Comparison of ENCODE assay signal across 25 mouse cellular contexts in the genomic region with DNA sequence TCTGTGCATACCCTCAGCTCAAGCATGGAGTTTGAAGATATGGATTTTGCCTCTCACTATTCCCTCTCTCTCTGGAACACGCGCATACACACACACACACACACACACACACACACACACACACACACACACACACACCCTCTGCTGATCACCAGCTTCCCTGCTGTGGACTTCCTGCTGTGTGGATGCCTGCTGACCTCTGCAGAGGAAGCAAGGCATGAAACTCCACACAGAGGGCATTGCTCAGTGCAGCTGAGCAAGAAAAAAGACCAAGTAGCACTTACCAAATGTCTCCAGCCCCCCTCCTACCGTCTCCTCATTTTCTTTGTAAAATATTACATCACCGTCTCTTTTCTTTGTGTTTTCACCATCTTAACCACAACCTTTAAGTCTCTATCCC.
DNase-seq lines count a peak whose midpoint lies in the region; ATAC-seq and TF ChIP-seq lines count a peak whose summit lies in the region.
"Had no signal": no experiment of that assay in that cellular context is flagged by ENCODE, and none has a peak within 500 bp of the region (broad histone marks: within the 10 kb centered on the region; RNA-seq: fewer than 3 reads in every experiment).

No protein-coding gene starts in this region.

- H3K27ac ChIP-seq in forebrain, embryonic 10.5 days = peak overlapping the region; percentile 12; the same call in 1 of the 2 replicates
- H3K27ac ChIP-seq in forebrain, embryonic 12.5 days = no peak overlapping the region
- H3K27ac ChIP-seq in lung, postnatal 0 days (ENCODE audit: low read length) = no peak overlapping the region
- H3K27ac ChIP-seq: embryonic facial prominence, embryonic 13.5 days; liver, embryonic 15.5 days; lung, embryonic 15.5 days; midbrain, embryonic 12.5 days; neural tube, embryonic 13.5 days had no signal

- no peaks in the 10 kb centered on the region for H3K36me3 ChIP-seq in forebrain, embryonic 10.5 days (replicated peaks)
- no peaks in the 10 kb centered on the region for H3K36me3 ChIP-seq in forebrain, embryonic 12.5 days (replicated peaks)
- H3K36me3 ChIP-seq in lung, postnatal 0 days (ENCODE audit: insufficient read depth, low read length) = no peaks in the 10 kb centered on the region
- H3K36me3 ChIP-seq: embryonic facial prominence, embryonic 13.5 days; G1E; limb, embryonic 15.5 days; liver, embryonic 15.5 days; lung, embryonic 15.5 days; midbrain, embryonic 12.5 days; neural tube, embryonic 13.5 days had no signal

- no peak overlapping the region for H3K4me3 ChIP-seq in forebrain, embryonic 10.5 days
- H3K4me3 ChIP-seq in forebrain, embryonic 12.5 days (replicated peaks) = no peak overlapping the region
- no peak overlapping the region for H3K4me3 ChIP-seq in lung, postnatal 0 days (ENCODE audit: low read depth, low read length)
- H3K4me3 ChIP-seq: embryonic facial prominence, embryonic 13.5 days; erythroblast, embryonic 14.5 days; limb, embryonic 15.5 days; liver, embryonic 15.5 days; lung, embryonic 15.5 days; midbrain, embryonic 12.5 days; neural tube, embryonic 13.5 days had no signal

- 0 out of 2 replicates have a peak, but pooled peaks cover 2% of the 10 kb centered on the region for H3K4me1 ChIP-seq in forebrain, embryonic 10.5 days
- H3K4me1 ChIP-seq in forebrain, embryonic 12.5 days = no peaks in the 10 kb centered on the region
- H3K4me1 ChIP-seq in lung, postnatal 0 days (ENCODE audit: insufficient read depth, low read depth, low read length) = no peaks in the 10 kb centered on the region
- H3K4me1 ChIP-seq: liver, embryonic 15.5 days; midbrain, embryonic 12.5 days had no signal

- no peak overlapping the region for H3K9ac ChIP-seq in forebrain, embryonic 12.5 days
- H3K9ac ChIP-seq in lung, postnatal 0 days (replicated peaks; ENCODE audit: low read depth) = no peak overlapping the region
- H3K9ac ChIP-seq: embryonic facial prominence, embryonic 13.5 days; limb, embryonic 15.5 days; liver, embryonic 15.5 days; lung, embryonic 15.5 days; midbrain, embryonic 12.5 days; neural tube, embryonic 13.5 days had no signal

- 72% methylated on average over 4 of the region's 4 CpGs for WGBS in forebrain, embryonic 10.5 days
- 61% methylated on average over 4 of the region's 4 CpGs for WGBS in forebrain, embryonic 12.5 days
- 59% methylated on average over 4 of the region's 4 CpGs for WGBS in lung, postnatal 0 days

- no peak overlapping the region for H3K4me2 ChIP-seq in forebrain, embryonic 12.5 days
- no peak overlapping the region for H3K4me2 ChIP-seq in lung, postnatal 0 days (replicated peaks; ENCODE audit: low read depth, low read length)
- H3K4me2 ChIP-seq: embryonic facial prominence, embryonic 13.5 days; heart, embryonic 11.5 days; limb, embryonic 15.5 days; liver, embryonic 15.5 days; lung, embryonic 15.5 days; midbrain, embryonic 12.5 days; neural tube, embryonic 13.5 days had no signal

- no peaks in the 10 kb centered on the region for H3K27me3 ChIP-seq in forebrain, embryonic 10.5 days (ENCODE audit: poor library complexity, severe bottlenecking)
- H3K27me3 ChIP-seq in forebrain, embryonic 12.5 days = no peaks in the 10 kb centered on the region
- H3K27me3 ChIP-seq in lung, postnatal 0 days (replicated peaks; ENCODE audit: insufficient read depth, low read length) = no peaks in the 10 kb centered on the region
- H3K27me3 ChIP-seq: embryonic facial prominence, embryonic 13.5 days; limb, embryonic 15.5 days; liver, embryonic 15.5 days; lung, embryonic 15.5 days; midbrain, embryonic 12.5 days; neural tube, embryonic 13.5 days; Patski had no signal

- no peaks in the 10 kb centered on the region for H3K9me3 ChIP-seq in forebrain, embryonic 10.5 days
- H3K9me3 ChIP-seq in forebrain, embryonic 12.5 days = no peaks in the 10 kb centered on the region
- no peaks in the 10 kb centered on the region for H3K9me3 ChIP-seq in lung, postnatal 0 days (ENCODE audit: low read length)
- H3K9me3 ChIP-seq: embryonic facial prominence, embryonic 13.5 days; limb, embryonic 15.5 days; liver, embryonic 15.5 days; lung, embryonic 15.5 days; midbrain, embryonic 12.5 days; neural tube, embryonic 13.5 days had no signal

- no peak for TF ChIP-seq CTCF in lung, postnatal 0 days (IDR thresholded peaks at IDR 0.05)

- TF ChIP-seq EP300 in lung, postnatal 0 days (IDR thresholded peaks at IDR 0.05) = no peak

- ATAC-seq in forebrain, embryonic 12.5 days (ENCODE audit: low FRiP score) = no peak
- peak; percentile 92 for ATAC-seq in megakaryocyte progenitor cell, adult 5-6 weeks (replicated peaks; ENCODE audit: poor library complexity)
- ATAC-seq in lung, postnatal 0 days = no peak
- ATAC-seq: forebrain, embryonic 14.5 days; Patski had no signal

- no peak for DNase-seq in forebrain, embryonic 10.5 days (ENCODE audit: extremely low spot score, low spot score)
- peak; percentile 20 for DNase-seq in layer of hippocampus, adult 11-12 months (ENCODE audit: low spot score)
- DNase-seq in layer of hippocampus, adult 9-10 months (ENCODE audit: low spot score) = no peak
- DNase-seq in ZHBTc4 (ENCODE audit: low read depth, low spot score) = peak; percentile 6
- DNase-seq in adrenal gland, postnatal 4 days (ENCODE audit: low spot score in 2 of 2) = no peak
- DNase-seq in lung, postnatal 0 days (ENCODE audit: low spot score) = no peak
- DNase-seq: adrenal gland, adult 2 months; cerebellum, adult 9-10 months; kidney, adult 11 months; left cerebral cortex, postnatal 4 days; thymus, adult 18-20 months; thymus, postnatal 36 days had no signal

Comparison
In these comparisons a context has a peak if more than half of its experiments do, and no peak if none do; other contexts are left out.
1. DNase-seq: peak in layer of hippocampus, adult 11-12 months (single experiment) and ZHBTc4 (single experiment); none in forebrain, embryonic 10.5 days (single experiment), layer of hippocampus, adult 9-10 months (single experiment), adrenal gland, postnatal 4 days (0 of 2) and lung, postnatal 0 days (single experiment).